Mouse (Mus musculus): ENCODE results near the gene Shroom3. TPM values are rescaled to one million over a fixed set of nuclear protein-coding genes. Genes with fewer than 3 reads are reported as not detected.

Gene Shroom3
- polyA plus RNA-seq, 1 experiment from 2014 or later = 15.2 TPM

DNA sequence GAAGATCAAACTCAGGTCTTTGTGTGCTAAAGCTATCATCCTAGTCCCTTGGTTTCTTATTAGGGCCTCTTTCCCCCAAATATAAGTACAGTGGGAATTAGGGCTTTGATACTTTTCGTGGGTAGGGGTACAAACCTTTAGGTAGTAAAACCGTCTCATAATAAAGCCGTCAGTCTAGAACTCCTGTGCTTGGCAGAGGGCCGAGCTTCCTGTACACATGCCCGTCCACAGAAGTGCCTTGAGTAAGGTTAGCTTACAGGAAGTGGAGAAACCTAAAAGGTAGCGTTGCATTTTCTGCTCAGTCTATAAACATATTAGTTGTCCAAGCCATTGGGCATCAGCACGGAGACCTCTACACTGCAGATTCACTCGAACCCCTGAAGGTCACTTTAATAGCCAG, 183.3 kb downstream of the Shroom3 start:
- Histone ChIP-seq H3K4me3 (ENCODE audit: low read depth, low read length) (no peak overlapping the region), H3K36me3 (ENCODE audit: control insufficient read depth, insufficient read depth, low read length) (no peaks in the 10 kb centered on the region), H3K4me2 (ENCODE audit: low read depth, low read length, severe bottlenecking) (no peak overlapping the region), H3K9ac (ENCODE audit: low read length) (no peak overlapping the region), H3K27ac (ENCODE audit: low read depth, low read length) (no peak overlapping the region), H3K27me3 (ENCODE audit: control insufficient read depth, insufficient read depth, low read length) (no peaks in the 10 kb centered on the region), H3K4me1 (replicated peaks; ENCODE audit: control insufficient read depth, insufficient read depth, low read length) (peaks cover 4% of the 10 kb centered on the region), H3K9me3 (ENCODE audit: control insufficient read depth, low read length) (no peaks in the 10 kb centered on the region)
- 94% methylated on average over 8 of the region's 8 CpGs for WGBS
- ATAC-seq (replicated peaks; ENCODE audit: low FRiP score) (no peak), DNase-seq (ENCODE audit: low spot score) (no peak)

DNA sequence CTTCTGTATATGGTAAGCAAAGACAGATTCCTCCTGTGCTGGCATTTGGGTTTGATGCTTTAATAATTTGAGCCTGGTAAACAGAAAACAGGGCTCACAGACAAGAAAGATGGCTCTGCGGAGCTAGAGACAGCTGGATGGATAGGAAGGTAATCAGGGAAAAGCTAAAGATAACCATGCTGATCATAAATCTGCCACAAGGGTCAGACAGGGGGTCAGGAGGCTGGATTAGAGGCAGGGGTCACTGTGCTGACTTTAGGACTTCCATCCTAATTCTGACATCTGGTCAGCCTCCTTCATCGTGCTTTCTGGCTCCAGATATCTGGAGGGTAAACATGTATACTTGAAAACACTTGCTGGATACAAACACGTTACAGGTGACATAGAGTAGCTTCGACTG, 184.0 kb downstream of the Shroom3 start:
- H3K4me2 ChIP-seq (ENCODE audit: low read depth, low read length, severe bottlenecking) = no peak overlapping the region
- no peak overlapping the region for H3K9ac ChIP-seq (ENCODE audit: low read length)
- WGBS = 78% methylated on average over 4 of the region's 4 CpGs
- H3K4me1 ChIP-seq (replicated peaks; ENCODE audit: control insufficient read depth, insufficient read depth, low read length) = no peaks in the 10 kb centered on the region
- no peak for DNase-seq (ENCODE audit: low spot score)
- no peaks in the 10 kb centered on the region for H3K36me3 ChIP-seq (ENCODE audit: control insufficient read depth, insufficient read depth, low read length)
- H3K27me3 ChIP-seq (ENCODE audit: control insufficient read depth, insufficient read depth, low read length) = no peaks in the 10 kb centered on the region
- no peaks in the 10 kb centered on the region for H3K9me3 ChIP-seq (ENCODE audit: control insufficient read depth, low read length)
- no peak overlapping the region for H3K27ac ChIP-seq (ENCODE audit: low read depth, low read length)
- no peak for ATAC-seq (replicated peaks; ENCODE audit: low FRiP score)
- no peak overlapping the region for H3K4me3 ChIP-seq (ENCODE audit: low read depth, low read length)

- ATAC-seq (replicated peaks; ENCODE audit: low FRiP score) = no peak
- H3K9me3 ChIP-seq (ENCODE audit: control insufficient read depth, low read length) = no peaks in the 10 kb centered on the region
- 83% methylated on average over 2 of the region's 2 CpGs for WGBS
- H3K4me2 ChIP-seq (ENCODE audit: low read depth, low read length, severe bottlenecking) = no peak overlapping the region
- no peak overlapping the region for H3K27ac ChIP-seq (ENCODE audit: low read depth, low read length)
- no peaks in the 10 kb centered on the region for H3K4me1 ChIP-seq (replicated peaks; ENCODE audit: control insufficient read depth, insufficient read depth, low read length)
- H3K4me3 ChIP-seq (ENCODE audit: low read depth, low read length) = no peak overlapping the region
- no peak overlapping the region for H3K9ac ChIP-seq (ENCODE audit: low read length)
- no peaks in the 10 kb centered on the region for H3K36me3 ChIP-seq (ENCODE audit: control insufficient read depth, insufficient read depth, low read length)
- H3K27me3 ChIP-seq (ENCODE audit: control insufficient read depth, insufficient read depth, low read length) = no peaks in the 10 kb centered on the region
- no peak for DNase-seq (ENCODE audit: low spot score)
Observed at GRCm38 (mm10) chr5:92868231-92868630, 185.0 kb downstream of the Shroom3 start.

- no peak for DNase-seq (ENCODE audit: low spot score)
- H3K4me2 ChIP-seq (ENCODE audit: low read depth, low read length, severe bottlenecking) = no peak overlapping the region
- no peak overlapping the region for H3K4me3 ChIP-seq (ENCODE audit: low read depth, low read length)
- 73% methylated on average over 3 of the region's 3 CpGs for whole genome bisulfite sequencing
- no peaks in the 10 kb centered on the region for H3K27me3 ChIP-seq (ENCODE audit: control insufficient read depth, insufficient read depth, low read length)
- no peaks in the 10 kb centered on the region for H3K36me3 ChIP-seq (ENCODE audit: control insufficient read depth, insufficient read depth, low read length)
- ATAC-seq (replicated peaks; ENCODE audit: low FRiP score) = no peak
- no peaks in the 10 kb centered on the region for H3K9me3 ChIP-seq (ENCODE audit: control insufficient read depth, low read length)
- H3K4me1 ChIP-seq (replicated peaks; ENCODE audit: control insufficient read depth, insufficient read depth, low read length) = no peaks in the 10 kb centered on the region
- H3K27ac ChIP-seq (ENCODE audit: low read depth, low read length) = no peak overlapping the region
- no peak overlapping the region for H3K9ac ChIP-seq (ENCODE audit: low read length)
Observed at GRCm38 (mm10) chr5:92871048-92871447, 187.8 kb downstream of the Shroom3 start.

DNA sequence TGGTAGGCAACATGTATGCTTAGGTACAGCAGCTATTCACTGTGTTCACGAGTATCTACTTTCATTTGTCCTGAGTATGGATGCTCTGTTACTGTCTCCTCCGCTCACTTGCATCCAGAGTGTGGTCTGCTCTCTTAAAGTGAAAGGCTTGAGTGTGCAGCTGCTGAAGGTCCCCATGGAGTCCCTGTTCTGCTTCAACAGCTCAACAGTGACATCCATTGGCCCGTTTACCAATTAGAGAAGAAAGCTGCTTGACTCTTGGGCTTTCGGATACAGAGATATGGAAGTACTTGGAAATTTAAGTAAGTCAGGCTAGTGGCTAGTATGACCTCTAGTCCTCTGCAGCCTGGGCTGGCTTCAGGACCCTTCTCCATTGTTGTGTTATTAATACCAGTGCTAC, 188.9 kb downstream of the Shroom3 start:
- 80% methylated on average over 4 of the region's 4 CpGs for WGBS
- H3K36me3 ChIP-seq (ENCODE audit: control insufficient read depth, insufficient read depth, low read length) = no peaks in the 10 kb centered on the region
- ATAC-seq (replicated peaks; ENCODE audit: low FRiP score) = no peak
- H3K4me1 ChIP-seq (replicated peaks; ENCODE audit: control insufficient read depth, insufficient read depth, low read length) = no peaks in the 10 kb centered on the region
- H3K4me3 ChIP-seq (ENCODE audit: low read depth, low read length) = no peak overlapping the region
- H3K4me2 ChIP-seq (ENCODE audit: low read depth, low read length, severe bottlenecking) = no peak overlapping the region
- no peaks in the 10 kb centered on the region for H3K9me3 ChIP-seq (ENCODE audit: control insufficient read depth, low read length)
- H3K27ac ChIP-seq (ENCODE audit: low read depth, low read length) = no peak overlapping the region
- no peak overlapping the region for H3K9ac ChIP-seq (ENCODE audit: low read length)
- DNase-seq (ENCODE audit: low spot score) = no peak
- H3K27me3 ChIP-seq (ENCODE audit: control insufficient read depth, insufficient read depth, low read length) = no peaks in the 10 kb centered on the region

DNA sequence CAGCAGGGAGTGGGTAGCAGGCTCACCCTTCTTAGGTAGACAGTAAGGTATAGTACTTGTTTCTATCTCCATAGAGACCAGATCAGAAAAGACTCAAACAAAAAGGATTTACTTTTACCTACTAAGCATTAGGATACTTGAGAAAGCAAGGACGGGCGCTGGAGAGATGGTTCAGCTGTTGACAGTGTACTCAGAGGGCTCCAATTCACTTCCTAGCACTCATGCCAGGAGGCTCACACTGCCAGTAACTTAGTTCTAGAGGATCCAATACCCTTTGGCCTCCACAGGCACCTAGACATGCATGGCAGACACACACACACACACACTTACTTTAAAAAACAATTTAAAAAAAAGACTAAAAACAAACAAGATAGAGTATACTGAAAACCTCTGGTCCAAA, 189.8 kb downstream of the Shroom3 start:
- Histone ChIP-seq H3K4me1 (replicated peaks; ENCODE audit: control insufficient read depth, insufficient read depth, low read length) (no peaks in the 10 kb centered on the region), H3K4me2 (ENCODE audit: low read depth, low read length, severe bottlenecking) (no peak overlapping the region), H3K9ac (ENCODE audit: low read length) (no peak overlapping the region), H3K9me3 (ENCODE audit: control insufficient read depth, low read length) (no peaks in the 10 kb centered on the region), H3K36me3 (ENCODE audit: control insufficient read depth, insufficient read depth, low read length) (no peaks in the 10 kb centered on the region), H3K27me3 (ENCODE audit: control insufficient read depth, insufficient read depth, low read length) (no peaks in the 10 kb centered on the region), H3K4me3 (ENCODE audit: low read depth, low read length) (no peak overlapping the region), H3K27ac (ENCODE audit: low read depth, low read length) (no peak overlapping the region)
- WGBS = 65% methylated on average over 2 of the region's 2 CpGs
- ATAC-seq (replicated peaks; ENCODE audit: low FRiP score) (no peak), DNase-seq (ENCODE audit: low spot score) (no peak)

GRCm38 (mm10) chr5:92873518-92873917, 190.3 kb downstream of the Shroom3 start:
- Histone ChIP-seq H3K9me3 (ENCODE audit: control insufficient read depth, low read length) (no peaks in the 10 kb centered on the region), H3K4me1 (replicated peaks; ENCODE audit: control insufficient read depth, insufficient read depth, low read length) (no peaks in the 10 kb centered on the region), H3K27me3 (ENCODE audit: control insufficient read depth, insufficient read depth, low read length) (no peaks in the 10 kb centered on the region), H3K9ac (ENCODE audit: low read length) (no peak overlapping the region), H3K27ac (ENCODE audit: low read depth, low read length) (no peak overlapping the region), H3K4me3 (ENCODE audit: low read depth, low read length) (no peak overlapping the region), H3K4me2 (ENCODE audit: low read depth, low read length, severe bottlenecking) (no peak overlapping the region), H3K36me3 (ENCODE audit: control insufficient read depth, insufficient read depth, low read length) (no peaks in the 10 kb centered on the region)
- DNase-seq (ENCODE audit: low spot score) = no peak
- no peak for ATAC-seq (replicated peaks; ENCODE audit: low FRiP score)

- no peaks in the 10 kb centered on the region for H3K27me3 ChIP-seq (ENCODE audit: control insufficient read depth, insufficient read depth, low read length)
- H3K27ac ChIP-seq (ENCODE audit: low read depth, low read length) = no peak overlapping the region
- H3K36me3 ChIP-seq (ENCODE audit: control insufficient read depth, insufficient read depth, low read length) = no peaks in the 10 kb centered on the region
- ATAC-seq (replicated peaks; ENCODE audit: low FRiP score) (no peak), DNase-seq (ENCODE audit: low spot score) (no peak)
- no peak overlapping the region for H3K4me2 ChIP-seq (ENCODE audit: low read depth, low read length, severe bottlenecking)
- H3K9ac ChIP-seq (ENCODE audit: low read length) = no peak overlapping the region
- no peaks in the 10 kb centered on the region for H3K4me1 ChIP-seq (replicated peaks; ENCODE audit: control insufficient read depth, insufficient read depth, low read length)
- WGBS = 97% methylated on average over 10 of the region's 10 CpGs
- H3K9me3 ChIP-seq (ENCODE audit: control insufficient read depth, low read length) = no peaks in the 10 kb centered on the region
- H3K4me3 ChIP-seq (ENCODE audit: low read depth, low read length) = no peak overlapping the region
Observed at GRCm38 (mm10) chr5:92875836-92876235, 192.6 kb downstream of the Shroom3 start.

- 72% methylated on average over 3 of the region's 3 CpGs for WGBS
- DNase-seq (ENCODE audit: low spot score) (no peak), ATAC-seq (replicated peaks; ENCODE audit: low FRiP score) (no peak)
- no peak overlapping the region for H3K4me2 ChIP-seq (ENCODE audit: low read depth, low read length, severe bottlenecking)
- no peak overlapping the region for H3K27ac ChIP-seq (ENCODE audit: low read depth, low read length)
- H3K36me3 ChIP-seq (ENCODE audit: control insufficient read depth, insufficient read depth, low read length) = no peaks in the 10 kb centered on the region
- no peaks in the 10 kb centered on the region for H3K27me3 ChIP-seq (ENCODE audit: control insufficient read depth, insufficient read depth, low read length)
- H3K4me1 ChIP-seq (replicated peaks; ENCODE audit: control insufficient read depth, insufficient read depth, low read length) = no peaks in the 10 kb centered on the region
- H3K9me3 ChIP-seq (ENCODE audit: control insufficient read depth, low read length) = no peaks in the 10 kb centered on the region
- no peak overlapping the region for H3K4me3 ChIP-seq (ENCODE audit: low read depth, low read length)
- no peak overlapping the region for H3K9ac ChIP-seq (ENCODE audit: low read length)
Observed at GRCm38 (mm10) chr5:92877104-92877503, 193.9 kb downstream of the Shroom3 start.
